Mouse (Mus musculus): ENCODE measurements around the gene Itgae. TPM values are rescaled to one million over a fixed set of nuclear protein-coding genes. Genes with fewer than 3 reads are reported as not detected.

The Itgae gene
- total and polyA plus RNA-seq, 2 experiments from 2014 or later = 0.10 TPM; not detected in 1

GRCm38 (mm10) chr11:73160811-73161200 is 70.4 kb downstream of the Itgae start:
- ATAC-seq (ENCODE audit: low FRiP score) (no peak), DNase-seq (ENCODE audit: low spot score) (no peak)
- no peaks in the 10 kb centered on the region for H3K4me1 ChIP-seq (ENCODE audit: insufficient read depth, low read length)
- H3K9ac ChIP-seq (replicated peaks; ENCODE audit: low read length, poor library complexity, severe bottlenecking) = no peak overlapping the region
- H3K4me2 ChIP-seq (ENCODE audit: low read depth, low read length, poor library complexity, severe bottlenecking) = peak overlapping the region; percentile 66
- H3K9me3 ChIP-seq (ENCODE audit: low read length) = no peaks in the 10 kb centered on the region
- H3K27me3 ChIP-seq (ENCODE audit: insufficient read depth, low read length) = peaks cover 11% of the 10 kb centered on the region
- H3K4me3 ChIP-seq (ENCODE audit: low read depth, low read length) = peak overlapping the region; percentile 35
- TF ChIP-seq CTCF (IDR thresholded peaks at IDR 0.05) = no peak
- no peak overlapping the region for H3K27ac ChIP-seq (ENCODE audit: low read depth, low read length)
- 27% methylated on average over 6 of the region's 6 CpGs for WGBS
- H3K36me3 ChIP-seq (ENCODE audit: insufficient read depth, low read length) = no peaks in the 10 kb centered on the region

GRCm38 (mm10) chr11:73161616-73162015 is 71.2 kb downstream of the Itgae start:
- Histone ChIP-seq H3K4me3 (ENCODE audit: low read depth, low read length) (no peak overlapping the region), H3K9ac (replicated peaks; ENCODE audit: low read length, poor library complexity, severe bottlenecking) (no peak overlapping the region), H3K27ac (ENCODE audit: low read depth, low read length) (no peak overlapping the region), H3K9me3 (ENCODE audit: low read length) (no peaks in the 10 kb centered on the region), H3K27me3 (ENCODE audit: insufficient read depth, low read length) (peaks cover 11% of the 10 kb centered on the region), H3K36me3 (ENCODE audit: insufficient read depth, low read length) (no peaks in the 10 kb centered on the region), H3K4me1 (ENCODE audit: insufficient read depth, low read length) (no peaks in the 10 kb centered on the region), H3K4me2 (ENCODE audit: low read depth, low read length, poor library complexity, severe bottlenecking) (no peak overlapping the region)
- ATAC-seq (ENCODE audit: low FRiP score) (no peak), DNase-seq (ENCODE audit: low spot score) (no peak)
- no peak for TF ChIP-seq CTCF (IDR thresholded peaks at IDR 0.05)
- 89% methylated on average over 4 of the region's 4 CpGs for whole genome bisulfite sequencing

- Histone ChIP-seq H3K9me3 (ENCODE audit: low read length) (no peaks in the 10 kb centered on the region), H3K4me2 (ENCODE audit: low read depth, low read length, poor library complexity, severe bottlenecking) (no peak overlapping the region), H3K27me3 (ENCODE audit: insufficient read depth, low read length) (peaks cover 11% of the 10 kb centered on the region), H3K27ac (ENCODE audit: low read depth, low read length) (no peak overlapping the region), H3K4me1 (ENCODE audit: insufficient read depth, low read length) (no peaks in the 10 kb centered on the region), H3K9ac (replicated peaks; ENCODE audit: low read length, poor library complexity, severe bottlenecking) (no peak overlapping the region), H3K4me3 (ENCODE audit: low read depth, low read length) (no peak overlapping the region), H3K36me3 (ENCODE audit: insufficient read depth, low read length) (no peaks in the 10 kb centered on the region)
- no peak for DNase-seq (ENCODE audit: low spot score)
- ATAC-seq (ENCODE audit: low FRiP score) = no peak
- no peak for TF ChIP-seq CTCF (IDR thresholded peaks at IDR 0.05)
- WGBS = 85% methylated on average over 5 of the region's 5 CpGs
Measured at GRCm38 (mm10) chr11:73162284-73162683, 71.9 kb downstream of the Itgae start.

GRCm38 (mm10) chr11:73168071-73168470 is 77.7 kb downstream of the Itgae start:
- ATAC-seq (ENCODE audit: low FRiP score) (no peak), DNase-seq (ENCODE audit: low spot score) (no peak)
- H3K27me3 ChIP-seq (ENCODE audit: insufficient read depth, low read length) = no peaks in the 10 kb centered on the region
- no peak overlapping the region for H3K4me2 ChIP-seq (ENCODE audit: low read depth, low read length, poor library complexity, severe bottlenecking)
- no peak for TF ChIP-seq CTCF (IDR thresholded peaks at IDR 0.05)
- H3K36me3 ChIP-seq (ENCODE audit: insufficient read depth, low read length) = peaks cover 8% of the 10 kb centered on the region; the same call in 1 of the 2 replicates
- H3K4me3 ChIP-seq (ENCODE audit: low read depth, low read length) = no peak overlapping the region
- H3K27ac ChIP-seq (ENCODE audit: low read depth, low read length) = no peak overlapping the region
- 91% methylated on average over 8 of the region's 8 CpGs for WGBS
- H3K9me3 ChIP-seq (ENCODE audit: low read length) = no peaks in the 10 kb centered on the region
- no peak overlapping the region for H3K9ac ChIP-seq (replicated peaks; ENCODE audit: low read length, poor library complexity, severe bottlenecking)
- H3K4me1 ChIP-seq (ENCODE audit: insufficient read depth, low read length) = no peaks in the 10 kb centered on the region

GRCm38 (mm10) chr11:73168576-73168975 is 78.2 kb downstream of the Itgae start:
- DNase-seq (ENCODE audit: low spot score) (no peak), ATAC-seq (ENCODE audit: low FRiP score) (no peak)
- no peak for TF ChIP-seq CTCF (IDR thresholded peaks at IDR 0.05)
- WGBS = 80% methylated on average over 6 of the region's 6 CpGs
- no peak overlapping the region for H3K4me3 ChIP-seq (ENCODE audit: low read depth, low read length)
- no peak overlapping the region for H3K4me2 ChIP-seq (ENCODE audit: low read depth, low read length, poor library complexity, severe bottlenecking)
- H3K9ac ChIP-seq (replicated peaks; ENCODE audit: low read length, poor library complexity, severe bottlenecking) = no peak overlapping the region
- peaks cover 8% of the 10 kb centered on the region; the same call in 1 of the 2 replicates for H3K36me3 ChIP-seq (ENCODE audit: insufficient read depth, low read length)
- H3K27ac ChIP-seq (ENCODE audit: low read depth, low read length) = no peak overlapping the region
- no peaks in the 10 kb centered on the region for H3K27me3 ChIP-seq (ENCODE audit: insufficient read depth, low read length)
- no peaks in the 10 kb centered on the region for H3K4me1 ChIP-seq (ENCODE audit: insufficient read depth, low read length)
- no peaks in the 10 kb centered on the region for H3K9me3 ChIP-seq (ENCODE audit: low read length)

- peaks cover 11% of the 10 kb centered on the region; the same call in 1 of the 2 replicates for H3K36me3 ChIP-seq (ENCODE audit: insufficient read depth, low read length)
- no peak overlapping the region for H3K4me2 ChIP-seq (ENCODE audit: low read depth, low read length, poor library complexity, severe bottlenecking)
- no peaks in the 10 kb centered on the region for H3K4me1 ChIP-seq (ENCODE audit: insufficient read depth, low read length)
- peak; percentile 74 for TF ChIP-seq CTCF (IDR thresholded peaks at IDR 0.05)
- no peaks in the 10 kb centered on the region for H3K27me3 ChIP-seq (ENCODE audit: insufficient read depth, low read length)
- 41% methylated on average over 4 of the region's 4 CpGs for WGBS
- H3K9ac ChIP-seq (replicated peaks; ENCODE audit: low read length, poor library complexity, severe bottlenecking) = no peak overlapping the region
- H3K9me3 ChIP-seq (ENCODE audit: low read length) = no peaks in the 10 kb centered on the region
- H3K27ac ChIP-seq (ENCODE audit: low read depth, low read length) = no peak overlapping the region
- peak; percentile 39 for DNase-seq (ENCODE audit: low spot score)
- ATAC-seq (ENCODE audit: low FRiP score) = peak; percentile 50; the same call in 1 of the 2 replicates
- no peak overlapping the region for H3K4me3 ChIP-seq (ENCODE audit: low read depth, low read length)
Measured at GRCm38 (mm10) chr11:73169231-73169630, 78.8 kb downstream of the Itgae start.

Measured in midbrain, postnatal 0 days (tissue).